ENCODE assay signal across 11 mouse cellular contexts in the genomic region with DNA sequence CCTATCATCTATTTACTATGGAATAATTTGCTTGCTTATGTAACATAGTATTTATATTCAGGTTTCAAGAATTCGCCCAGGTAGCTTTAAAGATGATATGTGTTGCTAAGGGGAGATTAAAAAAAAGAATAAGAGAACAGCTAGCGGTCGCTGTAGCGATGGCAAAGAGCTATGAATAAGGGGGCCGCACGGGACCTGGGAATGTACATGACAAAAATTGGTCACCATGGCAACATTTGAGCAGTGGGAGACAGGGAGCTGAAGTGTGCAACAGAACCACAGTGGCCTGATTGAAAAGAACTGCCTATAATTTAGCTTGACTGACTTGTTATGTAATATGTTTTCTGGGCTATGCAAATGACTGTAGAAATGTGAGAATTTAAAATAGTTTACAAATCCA. TPM values are rescaled to one million over a fixed set of nuclear protein-coding genes. Genes with fewer than 3 reads are reported as not detected.
DNase-seq lines count a peak whose midpoint lies in the region; ATAC-seq and TF ChIP-seq lines count a peak whose summit lies in the region.
"Had no signal": no experiment of that assay in that cellular context is flagged by ENCODE, and none has a peak within 500 bp of the region (broad histone marks: within the 10 kb centered on the region; RNA-seq: fewer than 3 reads in every experiment).

No protein-coding gene starts in this region.

- 18% methylated on average over 6 of the region's 6 CpGs for WGBS in hindbrain, embryonic 12.5 days
- whole genome bisulfite sequencing in liver, postnatal 0 days (ENCODE audit: insufficient replicate concordance), result 77% methylated on average over 6 of the region's 6 CpGs

- H3K36me3 ChIP-seq in hindbrain, embryonic 12.5 days, result no peaks in the 10 kb centered on the region
- no peaks in the 10 kb centered on the region for H3K36me3 ChIP-seq in liver, postnatal 0 days (replicated peaks; ENCODE audit: insufficient read depth, low read length)
- H3K36me3 ChIP-seq: limb, embryonic 10.5 days had no signal

- TF ChIP-seq CTCF in liver, postnatal 0 days (IDR thresholded peaks at IDR 0.05; ENCODE audit: low read depth), result no peak

- H3K27ac ChIP-seq in hindbrain, embryonic 12.5 days, result peak overlapping the region; percentile 75; the same call in 1 of the 2 replicates
- no peak overlapping the region for H3K27ac ChIP-seq in liver, postnatal 0 days (ENCODE audit: low read depth)
- H3K27ac ChIP-seq: limb, embryonic 10.5 days had no signal

- peak; percentile 41 to 53 for DNase-seq in cerebellum, postnatal 14 days
- DNase-seq in cerebellum, postnatal 36 days, result no peak
- peak; percentile 69 to 88 for DNase-seq in left cerebral cortex, postnatal 25 days (ENCODE audit: low spot score in 2 of 2)
- peak; percentile 66 to 67 for DNase-seq in right cerebral cortex, adult 2 months (ENCODE audit: low spot score in 2 of 2)
- no peak for DNase-seq in MN1 (ENCODE audit: low spot score)
- DNase-seq in liver, postnatal 0 days, result no peak
- DNase-seq in cerebellum, adult 11-12 months, result no peak
- DNase-seq: thymus, postnatal 4 days had no signal

- no peaks in the 10 kb centered on the region for H3K9me3 ChIP-seq in hindbrain, embryonic 12.5 days (replicated peaks)
- H3K9me3 ChIP-seq in liver, postnatal 0 days (ENCODE audit: low read length), result no peaks in the 10 kb centered on the region
- H3K9me3 ChIP-seq: limb, embryonic 10.5 days had no signal

- intact Hi-C loops in left cerebral cortex, postnatal 25 days (cut with DNase I), result no loop called here

- peaks cover 27% of the 10 kb centered on the region for H3K4me1 ChIP-seq in hindbrain, embryonic 12.5 days
- H3K4me1 ChIP-seq in liver, postnatal 0 days (ENCODE audit: insufficient read depth), result no peaks in the 10 kb centered on the region
- H3K4me1 ChIP-seq: limb, embryonic 10.5 days had no signal

- no peak overlapping the region for H3K4me3 ChIP-seq in hindbrain, embryonic 12.5 days
- H3K4me3 ChIP-seq in liver, postnatal 0 days (ENCODE audit: low read depth, low read length), result no peak overlapping the region
- H3K4me3 ChIP-seq: limb, embryonic 10.5 days had no signal

- H3K27me3 ChIP-seq in hindbrain, embryonic 12.5 days, result no peaks in the 10 kb centered on the region
- H3K27me3 ChIP-seq in liver, postnatal 0 days (ENCODE audit: insufficient read depth, low read length), result no peaks in the 10 kb centered on the region
- H3K27me3 ChIP-seq: Patski had no signal

- TF ChIP-seq EP300 in liver, postnatal 0 days (IDR thresholded peaks at IDR 0.05; ENCODE audit: low read depth), result no peak

- ATAC-seq in hindbrain, embryonic 12.5 days (ENCODE audit: low FRiP score), result peak; percentile 94
- no peak for ATAC-seq in liver, postnatal 0 days
- ATAC-seq: Patski had no signal

- peak overlapping the region; percentile 22; the same call in 1 of the 2 replicates for H3K4me2 ChIP-seq in hindbrain, embryonic 12.5 days (replicated peaks)
- no peak overlapping the region for H3K4me2 ChIP-seq in liver, postnatal 0 days (ENCODE audit: low read depth, low read length)

- H3K9ac ChIP-seq in hindbrain, embryonic 12.5 days, result no peak overlapping the region
- no peak overlapping the region for H3K9ac ChIP-seq in liver, postnatal 0 days (replicated peaks)

RNA-seq across cellular contexts. Expression of gene Epha4, which starts 30.8 kb away (rescaled TPM):
- 34.5 and 37.0 TPM in 2 replicates for polyA plus RNA-seq in hindbrain, embryonic 12.5 days (2016; fragmentation: Nextera tagmentation; extraction: Ambion mirVana)
- 100 to 1,000 TPM; 177 to 192 TPM for total RNA-seq in left cerebral cortex, postnatal 25 days (2021)
- polyA plus RNA-seq in liver, postnatal 0 days (2015; fragmentation: Nextera tagmentation; extraction: Ambion mirVana), result 0.34 and 0.51 TPM in 2 replicates

Comparison
In these comparisons a context has a peak if more than half of its experiments do, and no peak if none do; other contexts are left out.
1. DNase-seq: peak in cerebellum, postnatal 14 days (2 of 2), left cerebral cortex, postnatal 25 days (2 of 2) and right cerebral cortex, adult 2 months (2 of 2); none in cerebellum, postnatal 36 days (0 of 2), MN1 (single experiment), liver, postnatal 0 days (single experiment) and cerebellum, adult 11-12 months (single experiment).
2. RNA of gene Epha4, which starts 30.8 kb away (polyA plus RNA-seq): 34.5 to 37.0 TPM in hindbrain, embryonic 12.5 days; 0.34 to 0.51 TPM in liver, postnatal 0 days; every median in the first group is over 10 times any median in the second.